Mouse (Mus musculus) lung, postnatal 0 days (tissue): Measurements from ENCODE around the gene Ccdc163. TPM values are rescaled to one million over a fixed set of nuclear protein-coding genes. Genes with fewer than 3 reads are reported as not detected.

Experiments used
- ATAC-seq: fragments of 200-750 bp; cut with Nextera tagmentation; 2 replicates; pipeline ENCODE4 v1.8.0; 2017; ENCODE audit warnings: moderate library complexity
- DNase-seq: peaks from one replicate; pipeline ENCODE4 v3.0.0-alpha.2; 2016; ENCODE audit warnings: low spot score
- H3K27ac ChIP-seq: fragments of 300-500 bp; sonication (generic); 2 replicates; pipeline ENCODE4 v1.5.1; 2014; ENCODE audit warnings: antibody characterized with exemption, mild to moderate bottlenecking, low read length, mixed read lengths
- H3K27me3 ChIP-seq: fragments of 300-500 bp; sonication (generic); replicated peaks from 2 replicates; pipeline ENCODE4 v1.6.1; 2014; ENCODE audit warnings: low read length, mixed read lengths; ENCODE audit not compliant: insufficient read depth
- H3K36me3 ChIP-seq: fragments of 300-500 bp; sonication (generic); 2 replicates; pipeline ENCODE4 v1.6.1; 2014; ENCODE audit warnings: low read length, mixed read lengths; ENCODE audit not compliant: insufficient read depth
- H3K4me1 ChIP-seq: fragments of 300-500 bp; sonication (generic); 2 replicates; pipeline ENCODE4 v1.6.1; 2014; ENCODE audit warnings: antibody characterized with exemption, low read depth, low read length, mixed read lengths; ENCODE audit not compliant: insufficient read depth
- H3K4me2 ChIP-seq: fragments of 300-500 bp; sonication (generic); replicated peaks from 2 replicates; pipeline ENCODE4 v1.6.1; 2014; ENCODE audit warnings: low read depth, mild to moderate bottlenecking, low read length, moderate library complexity, mixed read lengths
- H3K4me3 ChIP-seq: fragments of 300-500 bp; sonication (generic); 2 replicates; pipeline ENCODE4 v1.5.1; 2014; ENCODE audit warnings: low read depth, low read length
- H3K9ac ChIP-seq: fragments of 300-500 bp; sonication (generic); replicated peaks from 2 replicates; pipeline ENCODE4 v1.6.1; 2014; ENCODE audit warnings: low read depth, mild to moderate bottlenecking
- H3K9me3 ChIP-seq: fragments of 300-500 bp; sonication (generic); 2 replicates; pipeline ENCODE4 v1.6.1; 2016; ENCODE audit warnings: low read length, mixed read lengths
- CTCF ChIP-seq: IDR thresholded peaks from 2 replicates; pipeline ENCODE4 v1.5.1; 2016; ENCODE audit warnings: antibody characterized with exemption, mild to moderate bottlenecking
- EP300 ChIP-seq: IDR thresholded peaks from 2 replicates; pipeline ENCODE4 v1.6.1; 2016; ENCODE audit warnings: antibody characterized with exemption, mild to moderate bottlenecking, control low read depth
- WGBS: fragments of 180-500 bp; shearing (Covaris S2); extraction: QIAGEN DNeasy Blood & Tissue Kit; methylation state at CpG from one replicate; pipeline ENCODE4 v1.1.7; 2014; 5-methylcytosine and 5-hydroxymethylcytosine counted together
- polyA plus RNA-seq: library from polyadenylated mRNA; unstranded; fragments of >200 nt; fragmentation: Nextera tagmentation; extraction: Ambion mirVana; gene quantifications from 2 replicates; pipeline ENCODE4 v1.2.1, GENCODE M21; 2015

The Ccdc163 gene
- polyA plus RNA-seq, 1 experiment from 2014 or later: 17.3 TPM

GRCm38 (mm10) chr4:116738972-116739751 lies 30.9 kb downstream of the Ccdc163 start:
- Histone ChIP-seq H3K9ac (no peak overlapping the region), H3K4me3 (no peak overlapping the region), H3K9me3 (no peaks in the 10 kb centered on the region), H3K27ac (no peak overlapping the region), H3K4me2 (no peak overlapping the region), H3K27me3 (no peaks in the 10 kb centered on the region), H3K4me1 (no peaks in the 10 kb centered on the region), H3K36me3 (no peaks in the 10 kb centered on the region)
- TF ChIP-seq EP300: no peak
- no peak for TF ChIP-seq CTCF
- DNase-seq (no peak), ATAC-seq (no peak)
- 72% methylated on average over 9 of the region's 9 CpGs for WGBS

GRCm38 (mm10) chr4:116749750-116750149 lies 41.4 kb downstream of the Ccdc163 start:
- TF ChIP-seq EP300 (no peak), CTCF (no peak)
- Histone ChIP-seq H3K27ac (no peak overlapping the region), H3K9ac (no peak overlapping the region), H3K9me3 (no peaks in the 10 kb centered on the region), H3K36me3 (no peaks in the 10 kb centered on the region), H3K4me1 (no peaks in the 10 kb centered on the region), H3K27me3 (no peaks in the 10 kb centered on the region), H3K4me2 (no peak overlapping the region), H3K4me3 (no peak overlapping the region)
- DNase-seq: no peak
- ATAC-seq: no peak
- 91% methylated on average over 2 of the region's 2 CpGs for WGBS

- ATAC-seq (no peak), DNase-seq (no peak)
- H3K9me3 ChIP-seq: no peaks in the 10 kb centered on the region
- H3K4me1 ChIP-seq: no peaks in the 10 kb centered on the region
- no peak overlapping the region for H3K9ac ChIP-seq
- no peak overlapping the region for H3K4me2 ChIP-seq
- 75% methylated on average over 2 of the region's 2 CpGs for WGBS
- H3K36me3 ChIP-seq: no peaks in the 10 kb centered on the region
- H3K27me3 ChIP-seq: no peaks in the 10 kb centered on the region
- H3K4me3 ChIP-seq: no peak overlapping the region
- no peak for TF ChIP-seq EP300
- TF ChIP-seq CTCF: no peak
- no peak overlapping the region for H3K27ac ChIP-seq
Observed at GRCm38 (mm10) chr4:116761914-116762313, 53.6 kb downstream of the Ccdc163 start.

- no peak overlapping the region for H3K27ac ChIP-seq
- TF ChIP-seq EP300 (no peak), CTCF (no peak)
- 88% methylated on average over 5 of the region's 5 CpGs for WGBS
- no peaks in the 10 kb centered on the region for H3K9me3 ChIP-seq
- H3K36me3 ChIP-seq: no peaks in the 10 kb centered on the region
- H3K9ac ChIP-seq: no peak overlapping the region
- ATAC-seq: no peak
- DNase-seq: no peak
- H3K4me2 ChIP-seq: no peak overlapping the region
- H3K27me3 ChIP-seq: no peaks in the 10 kb centered on the region
- H3K4me1 ChIP-seq: no peaks in the 10 kb centered on the region
- H3K4me3 ChIP-seq: no peak overlapping the region
Observed at GRCm38 (mm10) chr4:116764001-116764400, 55.7 kb downstream of the Ccdc163 start.

- DNase-seq (no peak), ATAC-seq (no peak)
- Histone ChIP-seq H3K27me3 (no peaks in the 10 kb centered on the region), H3K27ac (no peak overlapping the region), H3K4me3 (no peak overlapping the region), H3K4me1 (no peaks in the 10 kb centered on the region), H3K36me3 (no peaks in the 10 kb centered on the region), H3K9ac (no peak overlapping the region), H3K9me3 (no peaks in the 10 kb centered on the region), H3K4me2 (no peak overlapping the region)
- TF ChIP-seq CTCF (no peak), EP300 (no peak)
- 77% methylated on average over 5 of the region's 5 CpGs for WGBS
Observed at GRCm38 (mm10) chr4:116768510-116768909, 60.2 kb downstream of the Ccdc163 start.

GRCm38 (mm10) chr4:116769060-116769459 lies 60.8 kb downstream of the Ccdc163 start:
- Histone ChIP-seq H3K4me1 (no peaks in the 10 kb centered on the region), H3K36me3 (no peaks in the 10 kb centered on the region), H3K4me3 (no peak overlapping the region), H3K4me2 (no peak overlapping the region), H3K9me3 (no peaks in the 10 kb centered on the region), H3K27ac (no peak overlapping the region), H3K27me3 (no peaks in the 10 kb centered on the region), H3K9ac (no peak overlapping the region)
- DNase-seq: peak; percentile 67
- peak; percentile 65 for ATAC-seq
- TF ChIP-seq EP300: peak; percentile 55; the same call in 1 of the 2 replicates
- no peak for TF ChIP-seq CTCF

GRCm38 (mm10) chr4:116776391-116776790 lies 68.1 kb downstream of the Ccdc163 start:
- Histone ChIP-seq H3K4me1 (no peaks in the 10 kb centered on the region), H3K4me2 (no peak overlapping the region), H3K4me3 (no peak overlapping the region), H3K9ac (no peak overlapping the region), H3K27ac (no peak overlapping the region), H3K9me3 (no peaks in the 10 kb centered on the region), H3K36me3 (no peaks in the 10 kb centered on the region), H3K27me3 (no peaks in the 10 kb centered on the region)
- 90% methylated on average over 5 of the region's 5 CpGs for WGBS
- no peak for DNase-seq
- TF ChIP-seq CTCF: peak; percentile 19; the same call in 1 of the 2 replicates
- TF ChIP-seq EP300: no peak
- ATAC-seq: no peak
